Mouse (Mus musculus) WW6 (cell line): ENCODE measurements around the gene Adrb1.

Source experiments
- DNase-seq: peaks from one replicate; pipeline ENCODE4 v3.0.0-alpha.2; 2013; ENCODE audit warnings: low read depth, low spot score

Adrb1 gene

GRCm38 (mm10) chr19:56703238-56704097 lies 18.5 kb upstream of the Adrb1 start:
- no peak for DNase-seq

- DNase-seq: no peak
Observed at GRCm38 (mm10) chr19:56705026-56705675, 16.8 kb upstream of the Adrb1 start.

- no peak for DNase-seq
Observed at GRCm38 (mm10) chr19:56708794-56709193, 13.2 kb upstream of the Adrb1 start.

GRCm38 (mm10) chr19:56710131-56710905 lies 11.7 kb upstream of the Adrb1 start:
- DNase-seq: no peak

GRCm38 (mm10) chr19:56713613-56714012 lies 8.4 kb upstream of the Adrb1 start:
- no peak for DNase-seq

- DNase-seq: no peak
Observed at GRCm38 (mm10) chr19:56714661-56715170, 7.3 kb upstream of the Adrb1 start.

GRCm38 (mm10) chr19:56718046-56718445 lies 4.0 kb upstream of the Adrb1 start:
- no peak for DNase-seq

- no peak for DNase-seq
Observed at GRCm38 (mm10) chr19:56720882-56721281, 1.1 kb upstream of the Adrb1 start.

- DNase-seq: no peak
Observed at GRCm38 (mm10) chr19:56722291-56722707, 300 bp downstream of the Adrb1 start.

GRCm38 (mm10) chr19:56722711-56723330 lies 822 bp downstream of the Adrb1 start:
- DNase-seq: no peak

- DNase-seq: no peak
Observed at GRCm38 (mm10) chr19:56723331-56724125, 1.5 kb downstream of the Adrb1 start.

- DNase-seq: no peak
Observed at GRCm38 (mm10) chr19:56724126-56724597, 2.2 kb downstream of the Adrb1 start.

- DNase-seq: no peak
Observed at GRCm38 (mm10) chr19:56727170-56727877, 5.3 kb downstream of the Adrb1 start.

GRCm38 (mm10) chr19:56734033-56734572 lies 12.1 kb downstream of the Adrb1 start:
- no peak for DNase-seq

GRCm38 (mm10) chr19:56735747-56736146 lies 13.7 kb downstream of the Adrb1 start:
- no peak for DNase-seq

GRCm38 (mm10) chr19:56736287-56736686 lies 14.3 kb downstream of the Adrb1 start:
- DNase-seq: no peak

- no peak for DNase-seq
Observed at GRCm38 (mm10) chr19:56745061-56745460, 23.1 kb downstream of the Adrb1 start.

GRCm38 (mm10) chr19:56745528-56745927 lies 23.5 kb downstream of the Adrb1 start:
- no peak for DNase-seq

GRCm38 (mm10) chr19:56746618-56747017 lies 24.6 kb downstream of the Adrb1 start:
- DNase-seq: no peak

- no peak for DNase-seq
Observed at GRCm38 (mm10) chr19:56747878-56748277, 25.9 kb downstream of the Adrb1 start.
